Mouse (Mus musculus) gastrocnemius, postnatal 14 days (tissue): Measurements from ENCODE around the gene Tnpo3. TPM values are rescaled to one million over a fixed set of nuclear protein-coding genes. Genes with fewer than 3 reads are reported as not detected.
A peak's percentile ranks its signal among the peaks of the same experiment; 100 is the strongest.

Experiments used
- DNase-seq: peaks from one replicate; pipeline ENCODE4 v3.0.0; 2021; ENCODE audit warnings: mixed read lengths
- intact Hi-C: fragments of 180-260 bp; cut with DNase I; formaldehyde crosslinking; loops from one replicate; pipeline ENCODE4 v1.15.1; 2025; ENCODE audit warnings: low total_unique reads
- long read RNA-seq, 2 experiments: library from polyadenylated mRNA; stranded (forward); transcript quantifications; one replicate each; pipeline ENCODE4 v2.0.0; 2021
- total RNA-seq, 2 experiments: library from RNA; stranded (reverse); gene quantifications; 2 replicates each; pipeline ENCODE4 v1.2.3; 2021

Tnpo3 gene
- 10 to 100 TPM; 28.3 to 28.8 TPM for total RNA-seq
- long read RNA-seq, experiment 1, full-length matches to known transcripts, result 13 of 21 reads
- long read RNA-seq, experiment 1, partial matches to known transcripts, result 1 of 21 reads
- long read RNA-seq, experiment 1, other reads (novel, unspliced or antisense), result 7 of 21 reads
- long read RNA-seq, experiment 2, full-length matches to known transcripts, result 14 of 19 reads
- long read RNA-seq, experiment 2, partial matches to known transcripts, result 0 of 19 reads
- long read RNA-seq, experiment 2, other reads (novel, unspliced or antisense), result 5 of 19 reads

- DNase-seq, result peak; percentile 93
- intact Hi-C loops, result no loop called here
Measured at GRCm38 (mm10) chr6:29609111-29610019, at the start of gene Tnpo3. TSS of gene Tnpo3 (minus strand) at chr6:29609887.

- DNase-seq, result no peak
- intact Hi-C loops, result no loop called here
Measured at GRCm38 (mm10) chr6:29658626-29659475, 49.2 kb upstream of the Tnpo3 start.

GRCm38 (mm10) chr6:29653271-29653670, 43.6 kb upstream of the Tnpo3 start:
- intact Hi-C loops, result no loop called here
- DNase-seq, result no peak

- DNase-seq, result no peak
- intact Hi-C loops, result no loop called here
Measured at GRCm38 (mm10) chr6:29650170-29650549, 40.5 kb upstream of the Tnpo3 start.

- intact Hi-C loops, result loop anchor here (5.0 kb wide), 1 partner anchor 132 kb away; no protein-coding TSS in a partner anchor
Measured at GRCm38 (mm10) chr6:29649494-29650169, 39.9 kb upstream of the Tnpo3 start.

GRCm38 (mm10) chr6:29641816-29642215, 32.1 kb upstream of the Tnpo3 start:
- intact Hi-C loops, result no loop called here
- no peak for DNase-seq

More at GRCm38 (mm10) chr6:29649494-29650169, 39.9 kb upstream of the Tnpo3 start:
- peak; percentile 80 for DNase-seq

GRCm38 (mm10) chr6:29639580-29640419, 30.1 kb upstream of the Tnpo3 start:
- no peak for DNase-seq
- intact Hi-C loops, result no loop called here

- intact Hi-C loops, result no loop called here
- DNase-seq, result no peak
Measured at GRCm38 (mm10) chr6:29638844-29639460, 29.3 kb upstream of the Tnpo3 start.

- intact Hi-C loops, result no loop called here
- DNase-seq, result no peak
Measured at GRCm38 (mm10) chr6:29637397-29638373, 28.0 kb upstream of the Tnpo3 start.

- no peak for DNase-seq
- intact Hi-C loops, result no loop called here
Measured at GRCm38 (mm10) chr6:29636322-29637092, 26.8 kb upstream of the Tnpo3 start.

GRCm38 (mm10) chr6:29634537-29634936, 24.9 kb upstream of the Tnpo3 start:
- DNase-seq, result no peak
- intact Hi-C loops, result no loop called here

- DNase-seq, result no peak
- intact Hi-C loops, result no loop called here
Measured at GRCm38 (mm10) chr6:29632552-29633292, 23.0 kb upstream of the Tnpo3 start.

- intact Hi-C loops, result no loop called here
- no peak for DNase-seq
Measured at GRCm38 (mm10) chr6:29631751-29632551, 22.3 kb upstream of the Tnpo3 start.

- intact Hi-C loops, result no loop called here
- DNase-seq, result no peak
Measured at GRCm38 (mm10) chr6:29630216-29630615, 20.5 kb upstream of the Tnpo3 start.

GRCm38 (mm10) chr6:29627756-29628155, 18.1 kb upstream of the Tnpo3 start:
- no peak for DNase-seq
- intact Hi-C loops, result no loop called here
